Mouse (Mus musculus): ENCODE measurements around the gene Tead1. TPM values are rescaled to one million over a fixed set of nuclear protein-coding genes. Genes with fewer than 3 reads are reported as not detected.

Tead1 gene
- polyA plus RNA-seq, 1 experiment from 2014 or later = 15.9 TPM

DNA sequence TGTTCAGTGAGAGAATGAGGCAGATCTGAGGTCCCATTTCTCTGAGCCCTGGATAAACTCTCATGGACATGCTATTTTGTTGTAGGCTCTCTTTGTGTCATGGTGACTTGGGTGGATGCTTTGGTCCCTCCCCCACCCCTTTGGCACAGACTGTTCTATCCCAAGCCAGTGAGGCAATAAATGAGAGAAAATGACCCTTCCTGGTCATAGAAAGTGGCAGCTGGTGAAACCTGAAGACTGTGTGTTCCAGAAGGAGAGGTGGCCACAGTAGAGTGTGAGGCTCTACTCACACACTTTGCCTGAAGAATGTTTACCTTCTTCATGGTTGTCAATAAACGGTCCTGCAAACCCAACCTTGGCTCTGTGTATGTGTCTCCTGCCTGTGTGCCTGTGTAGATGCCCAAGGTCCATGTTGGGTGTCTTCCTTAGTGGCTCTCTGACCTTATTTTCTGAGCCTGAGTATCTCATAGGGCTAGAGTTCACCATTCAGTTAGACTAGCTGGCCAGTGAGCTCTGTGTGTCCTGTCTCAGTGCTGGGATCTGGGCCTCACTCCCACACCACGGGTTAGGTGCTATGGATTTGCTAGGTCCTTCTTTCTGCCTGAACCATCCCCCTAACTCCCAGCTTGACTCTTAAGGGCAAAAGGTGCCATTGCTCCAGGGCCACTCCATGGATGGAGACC, 127.7 kb downstream of the Tead1 start:
- no peak for ATAC-seq (ENCODE audit: low FRiP score)

DNA sequence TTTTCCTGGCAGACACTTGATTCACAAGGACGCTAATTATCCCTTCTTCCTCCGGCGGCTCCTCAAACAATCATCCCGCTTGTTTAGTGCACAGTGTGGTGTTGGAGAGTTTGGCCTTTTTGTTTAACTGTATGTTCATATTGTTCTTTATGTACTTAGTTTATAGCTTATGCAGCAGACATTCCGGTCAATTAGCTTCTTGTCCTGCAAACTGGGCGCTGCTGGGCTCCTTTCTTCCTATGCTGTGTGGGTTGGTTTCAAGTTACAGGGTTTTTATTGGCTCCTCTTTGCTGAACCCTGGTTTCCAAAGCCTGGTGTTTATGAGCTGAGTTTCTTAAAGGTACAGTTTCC, 128.3 kb downstream of the Tead1 start:
- Histone ChIP-seq H3K36me3 (no peaks in the 10 kb centered on the region), H3K9me3 (replicated peaks) (no peaks in the 10 kb centered on the region), H3K4me2 (peak overlapping the region; percentile 41), H3K27me3 (replicated peaks) (no peaks in the 10 kb centered on the region), H3K4me3 (replicated peaks) (peak overlapping the region; percentile 3; the same call in 1 of the 2 replicates), H3K4me1 (peaks cover 34% of the 10 kb centered on the region), H3K9ac (replicated peaks) (no peak overlapping the region), H3K27ac (replicated peaks) (peak overlapping the region; percentile 56)
- 6% methylated on average over 6 of the region's 6 CpGs for WGBS
- ATAC-seq (ENCODE audit: low FRiP score) = 0 out of 2 replicates have a peak, but pooled peaks have one; percentile 34

More for the DNA sequence above, 127.7 kb downstream of the Tead1 start:
- Histone ChIP-seq H3K4me2 (peak overlapping the region; percentile 41), H3K27me3 (replicated peaks) (no peaks in the 10 kb centered on the region), H3K4me3 (replicated peaks) (peak overlapping the region; percentile 3; the same call in 1 of the 2 replicates), H3K9ac (replicated peaks) (no peak overlapping the region), H3K4me1 (peaks cover 38% of the 10 kb centered on the region), H3K36me3 (no peaks in the 10 kb centered on the region), H3K9me3 (replicated peaks) (no peaks in the 10 kb centered on the region), H3K27ac (replicated peaks) (peak overlapping the region; percentile 56)
- WGBS = 36% methylated on average over 2 of the region's 2 CpGs

DNA sequence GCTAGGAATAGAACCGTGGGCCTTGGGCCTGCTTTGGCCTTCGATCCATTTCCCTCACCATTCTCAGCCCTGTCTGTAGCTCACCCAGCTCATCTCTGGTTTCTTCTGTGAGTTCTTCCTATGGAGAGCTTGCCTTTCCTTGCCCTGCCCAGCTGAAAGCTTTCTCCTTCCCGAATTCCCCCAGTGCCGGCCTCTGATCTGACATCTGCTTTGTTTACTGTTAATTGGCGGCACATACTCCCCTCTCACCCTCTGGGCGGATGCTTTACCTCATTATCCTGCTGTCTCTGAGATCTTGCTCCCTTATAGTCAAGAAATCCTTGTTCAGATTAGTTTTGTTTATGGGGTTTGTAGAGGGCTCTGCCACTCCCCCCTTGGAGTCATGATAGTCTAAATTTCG, 131.6 kb downstream of the Tead1 start:
- WGBS = 40% methylated on average over 7 of the region's 7 CpGs
- Histone ChIP-seq H3K9ac (replicated peaks) (no peak overlapping the region), H3K9me3 (replicated peaks) (no peaks in the 10 kb centered on the region), H3K4me3 (replicated peaks) (no peak overlapping the region), H3K4me2 (no peak overlapping the region), H3K27me3 (replicated peaks) (no peaks in the 10 kb centered on the region), H3K36me3 (no peaks in the 10 kb centered on the region), H3K27ac (replicated peaks) (no peak overlapping the region), H3K4me1 (peaks cover 34% of the 10 kb centered on the region)
- ATAC-seq (ENCODE audit: low FRiP score) = no peak

DNA sequence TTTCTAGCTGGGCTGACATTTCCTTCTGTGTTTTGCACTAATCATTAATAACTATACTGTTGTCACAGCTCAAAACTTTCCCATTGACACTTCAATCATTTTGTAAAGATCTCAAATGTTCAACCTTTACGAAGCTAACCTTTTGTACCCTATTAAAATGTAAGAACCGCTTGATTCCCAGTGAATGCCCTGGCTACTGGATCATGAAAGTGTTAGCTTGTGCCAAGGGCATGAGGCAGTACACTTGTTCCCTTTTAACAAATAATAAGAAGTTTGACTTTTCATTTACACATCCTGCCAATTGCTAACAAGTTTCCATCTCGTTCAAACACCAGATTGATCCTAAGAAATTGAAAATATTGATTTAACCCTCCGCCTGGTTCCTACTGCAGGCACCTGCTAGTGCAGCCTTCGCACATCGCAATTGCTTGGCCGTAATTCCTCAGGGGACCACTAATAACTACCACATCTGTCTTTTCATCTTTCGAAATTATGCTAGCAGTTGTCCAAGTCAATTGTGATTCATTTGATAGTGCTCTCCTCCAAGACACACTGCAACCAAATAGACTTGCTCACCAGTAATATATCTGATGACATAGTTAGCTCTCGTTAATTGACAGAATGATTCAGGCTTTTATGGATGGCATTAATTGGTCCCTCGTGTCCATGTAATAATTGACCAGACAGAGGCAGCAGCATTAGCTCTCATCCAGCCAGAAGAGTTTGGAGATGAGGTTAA, 133.1 kb downstream of the Tead1 start:
- Histone ChIP-seq H3K27me3 (replicated peaks) (no peaks in the 10 kb centered on the region), H3K9ac (replicated peaks) (no peak overlapping the region), H3K4me3 (replicated peaks) (no peak overlapping the region), H3K9me3 (replicated peaks) (no peaks in the 10 kb centered on the region), H3K4me1 (peaks cover 30% of the 10 kb centered on the region), H3K4me2 (no peak overlapping the region), H3K27ac (replicated peaks) (no peak overlapping the region), H3K36me3 (no peaks in the 10 kb centered on the region)
- WGBS = 43% methylated on average over 10 of the region's 10 CpGs
- no peak for ATAC-seq (ENCODE audit: low FRiP score)

DNA sequence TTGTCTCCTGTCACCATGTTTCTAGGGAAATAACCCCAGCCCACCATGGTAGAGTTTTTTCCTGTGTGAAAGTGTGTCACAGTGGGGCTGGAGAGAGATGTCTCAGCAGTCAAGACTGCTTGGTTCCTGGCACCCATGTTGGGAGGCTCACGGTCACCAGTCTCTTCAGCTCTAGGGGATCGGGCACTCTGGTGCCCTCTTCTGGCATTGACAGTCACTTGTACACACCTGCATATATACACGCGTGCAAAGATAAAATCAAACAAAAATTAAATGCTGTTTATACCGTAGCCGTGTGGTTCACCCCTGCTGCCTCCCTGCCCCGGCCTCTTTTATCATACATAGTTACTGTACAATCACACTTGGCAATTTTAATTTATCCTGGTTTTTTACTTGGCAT, 134.0 kb downstream of the Tead1 start:
- no peak for ATAC-seq (ENCODE audit: low FRiP score)
- 97% methylated on average over 7 of the region's 7 CpGs for WGBS
- H3K9ac ChIP-seq (replicated peaks) = no peak overlapping the region
- H3K4me1 ChIP-seq = peaks cover 27% of the 10 kb centered on the region
- no peak overlapping the region for H3K4me2 ChIP-seq
- no peak overlapping the region for H3K4me3 ChIP-seq (replicated peaks)
- no peaks in the 10 kb centered on the region for H3K27me3 ChIP-seq (replicated peaks)
- H3K27ac ChIP-seq (replicated peaks) = no peak overlapping the region
- H3K36me3 ChIP-seq = no peaks in the 10 kb centered on the region
- H3K9me3 ChIP-seq (replicated peaks) = no peaks in the 10 kb centered on the region

DNA sequence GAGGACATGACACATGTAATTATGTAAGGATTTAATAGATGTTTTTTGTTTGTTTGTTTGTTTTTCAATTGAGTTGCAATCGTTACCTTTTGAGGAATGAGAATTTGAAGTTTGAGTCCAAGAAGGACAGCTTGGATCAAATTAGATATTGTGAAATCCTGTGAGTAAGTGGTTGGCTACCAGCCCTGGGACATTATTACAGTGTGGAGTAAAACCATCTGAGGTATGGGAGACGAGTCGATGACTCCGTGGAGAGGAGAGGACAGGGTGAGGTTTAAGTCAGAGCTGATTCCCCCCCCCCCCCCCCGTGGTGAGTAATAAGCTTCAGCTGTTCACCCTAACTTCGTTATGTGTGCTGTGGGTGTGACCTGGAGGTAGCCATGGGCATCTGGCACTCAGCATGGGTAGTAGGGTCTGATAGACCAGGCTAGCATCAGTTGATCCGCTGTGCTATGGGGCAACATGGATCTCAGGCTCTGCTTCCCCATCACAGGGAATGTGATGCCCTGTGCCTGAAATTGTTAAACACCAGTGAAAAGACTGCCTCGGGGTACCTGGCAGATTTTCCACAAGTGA, 134.7 kb downstream of the Tead1 start:
- H3K4me2 ChIP-seq = no peak overlapping the region
- peaks cover 27% of the 10 kb centered on the region for H3K4me1 ChIP-seq
- 82% methylated on average over 8 of the region's 8 CpGs for WGBS

DNA sequence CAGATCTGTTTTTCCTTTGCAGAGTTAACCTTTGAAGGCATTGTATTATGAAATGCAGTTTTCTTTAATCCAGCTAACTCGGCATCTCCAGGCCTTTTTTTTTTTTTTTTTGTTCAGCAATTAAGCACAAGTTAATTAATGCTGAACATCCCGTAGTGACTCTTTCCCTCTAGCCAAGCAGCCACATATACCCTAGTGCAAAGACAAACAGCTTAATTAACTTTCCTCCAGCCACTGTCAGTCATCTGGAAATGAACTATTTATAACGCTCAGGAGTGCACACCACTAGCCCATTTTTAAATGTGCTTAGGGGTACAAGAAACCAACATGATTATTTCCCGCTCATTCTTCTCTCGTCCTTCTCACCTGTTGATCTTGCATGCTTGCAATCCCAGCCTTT, 136.9 kb downstream of the Tead1 start:
- no peak overlapping the region for H3K9ac ChIP-seq (replicated peaks)
- ATAC-seq (ENCODE audit: low FRiP score) = no peak
- peaks cover 24% of the 10 kb centered on the region for H3K4me1 ChIP-seq
- no peak overlapping the region for H3K4me2 ChIP-seq
- H3K27me3 ChIP-seq (replicated peaks) = no peaks in the 10 kb centered on the region
- no peaks in the 10 kb centered on the region for H3K9me3 ChIP-seq (replicated peaks)
- no peaks in the 10 kb centered on the region for H3K36me3 ChIP-seq
- H3K27ac ChIP-seq (replicated peaks) = no peak overlapping the region
- H3K4me3 ChIP-seq (replicated peaks) = no peak overlapping the region
- 38% methylated on average over 5 of the region's 5 CpGs for WGBS

More for the DNA sequence above, 134.7 kb downstream of the Tead1 start:
- no peak overlapping the region for H3K4me3 ChIP-seq (replicated peaks)
- H3K36me3 ChIP-seq = no peaks in the 10 kb centered on the region
- H3K9me3 ChIP-seq (replicated peaks) = no peaks in the 10 kb centered on the region
- no peak overlapping the region for H3K9ac ChIP-seq (replicated peaks)
- H3K27me3 ChIP-seq (replicated peaks) = no peaks in the 10 kb centered on the region
- ATAC-seq (ENCODE audit: low FRiP score) = no peak
- no peak overlapping the region for H3K27ac ChIP-seq (replicated peaks)

DNA sequence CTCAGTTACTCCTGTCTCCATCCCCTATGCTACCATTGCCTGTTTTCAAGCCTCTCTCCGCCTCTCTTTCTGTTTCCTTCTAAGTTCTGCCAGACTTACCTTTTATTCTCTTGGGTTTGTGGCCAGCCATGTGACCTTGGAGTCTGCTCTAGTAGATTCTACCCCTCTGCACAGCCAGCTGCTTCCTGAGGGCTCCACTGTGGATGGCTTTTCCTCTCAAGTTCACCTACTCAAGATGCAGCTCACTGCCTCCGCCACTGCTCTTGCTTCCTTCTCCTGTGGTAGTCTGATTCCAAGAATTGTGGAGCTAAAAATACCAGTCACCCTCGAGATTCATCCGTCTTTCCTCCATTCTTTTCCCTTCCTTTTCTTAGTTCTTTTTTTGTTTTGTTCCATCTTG, 140.7 kb downstream of the Tead1 start:
- Histone ChIP-seq H3K27me3 (replicated peaks) (no peaks in the 10 kb centered on the region), H3K4me1 (peaks cover 43% of the 10 kb centered on the region), H3K9me3 (replicated peaks) (no peaks in the 10 kb centered on the region), H3K27ac (replicated peaks) (no peak overlapping the region), H3K9ac (replicated peaks) (no peak overlapping the region), H3K4me3 (replicated peaks) (no peak overlapping the region), H3K4me2 (no peak overlapping the region), H3K36me3 (no peaks in the 10 kb centered on the region)
- WGBS = 64% methylated on average over 4 of the region's 4 CpGs
- ATAC-seq (ENCODE audit: low FRiP score) = no peak

DNA sequence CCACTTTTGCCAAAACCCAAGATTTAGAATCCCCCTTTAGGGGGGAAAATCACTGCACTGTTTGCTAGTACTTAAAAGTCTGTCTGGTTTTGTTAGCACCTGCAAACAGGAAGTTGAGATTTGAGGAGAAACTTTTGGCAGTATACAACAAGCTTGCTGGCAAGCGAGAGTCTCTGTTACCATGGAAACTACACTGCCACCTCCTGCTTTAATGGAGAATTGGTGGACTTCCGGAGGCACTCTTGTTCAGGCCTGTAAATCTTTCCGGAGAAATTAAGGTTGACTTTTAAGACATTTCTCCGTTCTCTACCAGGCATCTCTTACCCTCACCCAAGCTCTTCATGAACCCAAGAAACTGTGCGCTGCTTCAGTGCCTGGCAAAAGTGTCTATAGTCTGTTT, 143.8 kb downstream of the Tead1 start:
- no peak; the same call in 1 of the 2 replicates for ATAC-seq (ENCODE audit: low FRiP score)
- Histone ChIP-seq H3K9me3 (replicated peaks) (no peaks in the 10 kb centered on the region), H3K27ac (replicated peaks) (peak overlapping the region; percentile 74), H3K4me3 (replicated peaks) (no peak overlapping the region), H3K27me3 (replicated peaks) (no peaks in the 10 kb centered on the region), H3K36me3 (no peaks in the 10 kb centered on the region), H3K4me2 (peak overlapping the region; percentile 43), H3K9ac (replicated peaks) (no peak overlapping the region), H3K4me1 (peaks cover 63% of the 10 kb centered on the region)
- 4% methylated on average over 5 of the region's 5 CpGs for WGBS

DNA sequence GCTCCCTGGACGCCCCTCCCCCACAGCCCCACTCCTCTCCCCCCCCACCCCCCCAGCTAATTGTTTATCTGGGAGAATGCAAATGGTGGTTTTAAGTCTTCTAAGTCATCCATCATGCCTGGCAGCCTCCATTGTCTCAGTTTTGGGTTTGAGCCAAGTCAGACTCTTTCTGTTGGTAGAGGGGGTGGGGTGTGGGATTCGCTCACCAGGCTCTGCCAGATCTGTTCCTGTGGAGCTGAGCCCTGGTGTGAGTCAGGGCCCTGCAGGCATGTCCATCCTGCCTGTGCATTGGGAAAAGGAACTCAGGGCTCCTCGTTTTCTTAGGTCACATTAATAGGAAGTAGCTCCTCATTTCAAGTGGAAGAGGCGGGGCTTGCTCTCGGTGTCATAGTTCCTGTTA, 144.5 kb downstream of the Tead1 start:
- Histone ChIP-seq H3K4me2 (peak overlapping the region; percentile 43), H3K4me3 (replicated peaks) (no peak overlapping the region), H3K9me3 (replicated peaks) (no peaks in the 10 kb centered on the region), H3K4me1 (peaks cover 67% of the 10 kb centered on the region), H3K27ac (replicated peaks) (peak overlapping the region; percentile 74), H3K27me3 (replicated peaks) (no peaks in the 10 kb centered on the region), H3K9ac (replicated peaks) (no peak overlapping the region), H3K36me3 (no peaks in the 10 kb centered on the region)
- peak; percentile 56 for ATAC-seq (ENCODE audit: low FRiP score)
- 3% methylated on average over 5 of the region's 5 CpGs for WGBS

DNA sequence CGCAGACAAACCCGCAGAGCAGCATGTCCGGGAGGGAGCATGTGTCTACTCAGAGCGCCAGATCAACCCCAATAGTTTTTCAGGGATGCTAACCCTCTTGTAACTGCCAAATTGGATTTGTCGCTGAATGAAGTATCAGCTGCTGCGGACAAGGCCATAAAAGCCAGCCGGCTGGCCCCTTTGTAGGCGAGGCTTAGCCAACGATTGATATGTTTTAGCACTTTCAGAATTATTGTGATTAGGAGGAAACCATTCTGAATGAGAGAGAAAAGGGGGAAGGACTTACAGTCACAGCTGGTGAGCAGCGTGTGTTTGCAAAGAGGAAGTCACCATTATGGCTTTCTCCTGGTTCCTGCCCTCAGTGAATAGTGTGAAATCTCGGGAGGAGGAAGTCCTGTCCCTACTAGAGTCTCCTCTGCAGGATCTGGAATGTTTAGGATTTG, 146.2 kb downstream of the Tead1 start:
- H3K36me3 ChIP-seq = no peaks in the 10 kb centered on the region
- ATAC-seq (ENCODE audit: low FRiP score) = no peak
- peak overlapping the region; percentile 83 for H3K27ac ChIP-seq (replicated peaks)
- no peak overlapping the region for H3K4me3 ChIP-seq (replicated peaks)
- no peaks in the 10 kb centered on the region for H3K9me3 ChIP-seq (replicated peaks)
- WGBS = 8% methylated on average over 11 of the region's 11 CpGs
- H3K27me3 ChIP-seq (replicated peaks) = no peaks in the 10 kb centered on the region
- no peak overlapping the region for H3K9ac ChIP-seq (replicated peaks)
- H3K4me1 ChIP-seq = peaks cover 64% of the 10 kb centered on the region
- H3K4me2 ChIP-seq = peak overlapping the region; percentile 32

Data from neural tube, embryonic 15.5 days (tissue).